Comparison of ENCODE assay signal across 16 mouse cellular contexts in the genomic region with DNA sequence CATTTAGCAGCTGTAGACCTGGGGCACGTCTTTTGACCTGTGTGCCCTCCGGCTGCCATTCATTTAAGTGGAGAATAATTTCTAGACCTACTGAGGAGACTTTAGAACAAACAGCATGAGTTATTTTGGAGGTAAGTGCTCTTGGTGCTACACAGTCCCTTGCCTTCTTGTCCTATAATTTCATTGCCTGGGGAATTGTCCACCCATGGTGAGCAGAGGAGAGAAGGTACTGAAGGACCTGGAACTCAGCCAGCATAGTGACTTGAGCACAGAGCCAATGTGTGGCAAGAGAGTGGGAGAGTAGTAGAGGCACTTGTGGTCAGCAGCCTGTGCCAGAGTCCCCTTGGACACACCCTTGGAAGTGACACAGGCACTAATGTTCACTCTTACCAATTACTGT.
"Had no signal": no experiment of that assay in that cellular context is flagged by ENCODE, and none has a peak within 500 bp of the region (broad histone marks: within the 10 kb centered on the region; RNA-seq: fewer than 3 reads in every experiment).

No protein-coding gene starts in this region.

- H3K4me3 ChIP-seq: liver, embryonic 13.5 days; liver, embryonic 15.5 days; midbrain, embryonic 13.5 days; midbrain, embryonic 15.5 days; neural tube, embryonic 12.5 days; stomach, embryonic 15.5 days had no signal

- DNase-seq: liver, embryonic 13.5 days; liver, postnatal 0 days; lung, embryonic 14.5 days; right cerebral cortex, postnatal 14 days; thymus, adult 2 months; thymus, postnatal 25 days; thymus, postnatal 4 days had no signal

- H3K9ac ChIP-seq: liver, embryonic 13.5 days; liver, embryonic 15.5 days; liver, postnatal 0 days; lung, embryonic 14.5 days; midbrain, embryonic 13.5 days; midbrain, embryonic 15.5 days; neural tube, embryonic 12.5 days; stomach, embryonic 15.5 days had no signal

- H3K4me1 ChIP-seq: liver, embryonic 13.5 days; liver, embryonic 15.5 days; megakaryocyte, embryonic 14.5 days; stomach, embryonic 15.5 days had no signal

- H3K4me2 ChIP-seq: liver, embryonic 13.5 days; liver, embryonic 15.5 days; lung, embryonic 14.5 days; midbrain, embryonic 11.5 days; midbrain, embryonic 13.5 days; midbrain, embryonic 15.5 days; neural tube, embryonic 12.5 days; stomach, embryonic 15.5 days had no signal

- H3K27ac ChIP-seq: liver, embryonic 13.5 days; liver, embryonic 15.5 days; macrophage; midbrain, embryonic 13.5 days; midbrain, embryonic 15.5 days; neural tube, embryonic 12.5 days; stomach, embryonic 15.5 days; stomach, postnatal 0 days had no signal

- H3K9me3 ChIP-seq: liver, embryonic 13.5 days; liver, embryonic 15.5 days; megakaryocyte, embryonic 14.5 days; midbrain, embryonic 13.5 days; midbrain, embryonic 15.5 days; neural tube, embryonic 12.5 days; stomach, embryonic 15.5 days had no signal

- ATAC-seq: liver, postnatal 0 days; midbrain, embryonic 13.5 days; midbrain, embryonic 15.5 days had no signal

- H3K27me3 ChIP-seq: liver, embryonic 13.5 days; liver, embryonic 15.5 days; megakaryocyte, embryonic 14.5 days; midbrain, embryonic 13.5 days; midbrain, embryonic 15.5 days; neural tube, embryonic 12.5 days; stomach, embryonic 15.5 days had no signal

- H3K36me3 ChIP-seq: liver, embryonic 13.5 days; liver, embryonic 15.5 days; midbrain, embryonic 13.5 days; midbrain, embryonic 15.5 days; neural tube, embryonic 12.5 days; stomach, embryonic 15.5 days had no signal
